Mouse (Mus musculus) testis, postnatal 14 days (tissue): Measurements from ENCODE around the gene Flywch1.
"Not testable (repeated sequence)": the region's sequence is repeated elsewhere in the genome, so short reads cannot be mapped to it uniquely, and the experiment has no call there.

Experiments
- DNase-seq: peaks from one replicate; pipeline ENCODE4 v3.0.0; 2021; ENCODE audit warnings: low spot score

Flywch1 gene

DNA sequence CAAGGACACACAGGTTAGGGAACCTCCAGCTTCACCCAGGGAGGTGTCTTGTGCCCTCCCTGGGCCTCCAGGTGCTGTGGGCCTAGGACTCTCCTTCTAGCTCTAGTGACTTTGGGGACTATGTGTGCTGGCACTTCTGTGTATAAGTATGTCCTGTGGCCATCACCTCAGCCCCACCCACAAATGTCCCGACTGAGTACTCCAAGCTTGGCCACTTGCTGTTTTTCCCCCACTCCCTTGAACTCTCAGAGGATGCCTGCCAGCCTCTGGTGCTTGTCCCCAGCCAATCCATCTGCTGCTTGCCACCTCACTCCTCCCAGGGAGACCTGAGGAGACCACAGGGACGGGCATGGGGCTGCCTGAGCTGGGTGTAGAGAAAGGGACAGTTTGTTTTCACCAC is 7.0 kb upstream of the Flywch1 start:
- no peak for DNase-seq

DNA sequence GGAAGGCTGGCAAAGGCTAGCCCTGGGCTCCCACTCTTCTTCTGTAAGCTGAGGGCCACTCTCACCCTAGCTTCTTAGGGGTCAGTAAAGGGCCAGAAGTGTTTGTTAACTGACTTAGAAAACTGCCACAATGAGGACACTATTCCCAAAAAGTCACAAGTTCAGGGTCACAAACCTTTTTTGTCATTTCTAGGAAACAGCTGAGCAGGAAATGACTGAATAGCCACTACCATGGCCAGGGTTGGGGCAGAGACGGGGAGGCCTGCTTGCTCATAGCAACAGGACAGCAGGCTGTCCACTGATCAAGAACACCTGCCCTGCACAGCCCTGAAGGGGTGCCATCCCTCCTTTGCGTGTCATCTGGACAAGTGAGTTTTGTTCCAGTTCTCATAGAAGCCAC is 5.7 kb upstream of the Flywch1 start:
- DNase-seq: no peak

DNA sequence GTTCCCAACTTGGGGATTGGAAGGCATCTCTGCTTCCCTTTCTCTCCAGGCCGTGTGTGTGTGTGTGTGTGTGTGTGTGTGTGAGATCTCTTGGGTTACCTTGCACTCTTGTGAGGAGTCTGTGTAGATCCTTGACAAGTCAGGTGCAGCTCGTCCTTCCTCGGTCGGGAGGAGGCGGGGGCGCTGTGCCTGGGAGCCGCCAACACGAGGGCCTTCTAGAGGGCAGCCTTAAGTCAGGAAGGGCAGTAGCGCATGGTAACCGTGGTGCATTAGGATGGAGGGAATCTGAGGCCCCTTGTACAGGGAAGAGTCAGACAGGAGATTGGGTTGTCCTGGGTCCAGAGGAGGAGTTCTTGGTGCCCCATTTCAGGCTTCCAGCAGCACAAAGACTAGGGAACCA is 4.8 kb upstream of the Flywch1 start:
- no peak for DNase-seq

DNA sequence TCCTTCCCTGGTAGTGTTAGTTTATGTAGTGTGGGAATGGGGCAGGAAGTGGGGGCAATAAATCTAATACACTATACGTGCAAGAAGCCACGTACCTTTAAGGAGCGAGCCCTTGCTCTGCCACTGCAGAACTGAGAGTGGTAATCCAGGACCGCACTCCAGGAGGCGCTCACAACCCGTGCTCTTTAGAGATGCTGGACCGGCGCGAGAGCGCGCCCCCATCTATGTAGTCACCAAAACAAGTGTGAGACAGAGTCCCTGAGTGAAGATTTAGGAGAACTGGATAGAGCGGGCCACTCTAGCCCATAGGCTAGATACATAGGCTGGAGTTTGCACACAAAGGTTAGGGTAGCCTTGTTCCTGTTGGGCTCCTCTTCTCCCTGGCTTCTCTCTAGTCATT is 2.7 kb upstream of the Flywch1 start:
- DNase-seq: peak; percentile 60

DNA sequence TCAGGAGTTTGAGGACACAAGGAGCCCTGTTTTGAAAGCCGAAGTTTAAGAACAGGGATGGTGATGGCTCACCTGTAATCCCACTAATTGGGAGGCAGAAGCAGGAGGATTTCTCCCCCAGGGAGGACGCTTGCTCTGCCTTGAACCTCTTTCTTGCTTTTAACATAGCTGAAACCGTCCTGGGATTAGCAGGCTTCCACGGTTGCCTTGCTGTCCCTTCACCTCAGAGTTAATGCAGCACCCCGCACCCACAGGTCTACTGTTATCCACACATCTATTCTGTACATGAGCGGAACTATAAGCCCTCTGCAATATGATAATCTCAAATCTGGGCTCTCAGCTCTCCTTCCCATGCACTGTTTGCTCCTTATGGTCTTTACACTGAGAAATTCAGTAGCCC is 2.3 kb upstream of the Flywch1 start:
- no peak for DNase-seq

DNA sequence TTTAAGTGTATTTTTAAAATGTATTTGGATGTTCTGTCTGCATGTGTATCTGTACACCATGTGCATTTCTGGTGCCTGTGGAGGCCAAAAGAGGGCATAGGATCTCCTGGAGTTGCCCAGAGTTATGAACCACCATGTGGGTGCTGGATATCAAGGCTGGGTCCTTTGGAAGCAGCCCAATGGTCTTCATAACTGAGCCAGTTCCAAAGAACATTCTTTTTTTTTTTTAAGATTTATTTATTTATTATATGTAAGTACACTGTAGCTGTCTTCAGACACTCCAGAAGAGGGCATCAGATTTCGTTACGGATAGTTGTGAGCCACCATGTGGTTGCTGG is 786 bp upstream of the Flywch1 start:
- DNase-seq: not testable (repeated sequence)

DNA sequence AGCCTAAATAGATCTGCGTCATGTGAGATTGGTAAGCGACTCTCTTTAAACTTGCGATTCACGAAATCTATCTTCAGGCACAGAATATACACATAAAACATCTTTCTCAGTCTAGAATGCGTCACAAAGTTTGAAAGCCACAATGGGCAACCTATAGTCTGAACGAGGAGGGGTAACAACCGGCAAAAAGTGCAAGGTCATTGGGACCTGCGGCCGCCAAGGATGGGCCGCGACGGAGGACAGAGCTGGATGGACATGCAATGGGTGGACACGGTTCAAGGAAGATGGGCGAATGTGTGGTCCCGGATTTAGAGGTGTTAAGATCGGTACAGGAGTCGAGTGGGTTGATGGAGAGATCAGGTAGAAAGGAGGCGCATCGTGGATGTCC is 512 bp downstream of the Flywch1 start:
- no peak for DNase-seq

DNA sequence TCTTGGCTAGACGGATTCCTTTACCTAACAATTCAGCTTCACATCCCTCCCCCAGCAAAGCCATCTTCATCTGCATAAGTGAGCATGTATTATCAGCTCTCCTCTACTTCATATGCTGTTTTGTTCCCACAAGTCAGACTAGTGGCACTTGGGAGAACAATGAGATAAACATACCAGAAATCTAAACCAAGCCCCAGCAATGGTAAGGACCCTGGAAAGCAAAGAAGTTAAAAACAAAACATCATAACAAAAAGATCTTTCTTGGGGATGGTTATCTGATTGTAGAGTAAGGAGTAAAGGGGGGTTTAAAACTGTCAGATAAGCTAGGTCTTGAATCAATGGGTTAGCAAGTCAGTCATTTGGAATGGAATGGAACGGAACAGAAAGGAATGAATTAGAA is 909 bp downstream of the Flywch1 start:
- DNase-seq: no peak

DNA sequence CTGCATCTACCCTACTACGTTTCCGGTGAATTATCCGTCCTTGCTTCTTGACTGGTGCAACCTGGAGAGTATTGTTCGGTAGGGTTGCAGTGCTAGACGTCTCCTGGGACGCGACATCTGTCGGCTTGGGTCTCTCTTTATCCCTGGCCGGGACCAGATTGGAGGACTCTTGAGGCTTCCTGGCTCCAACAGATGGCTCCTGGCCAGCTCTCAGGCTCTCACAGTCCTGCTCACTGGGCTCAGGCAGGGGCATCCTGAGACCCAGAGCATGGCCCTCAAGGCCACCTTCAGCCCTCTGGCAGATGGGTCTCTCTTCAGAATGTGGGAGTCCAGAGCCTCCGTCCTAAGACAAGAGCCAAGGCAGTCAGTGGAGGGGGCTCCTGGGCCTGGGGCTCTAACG is 8.4 kb downstream of the Flywch1 start:
- no peak for DNase-seq

DNA sequence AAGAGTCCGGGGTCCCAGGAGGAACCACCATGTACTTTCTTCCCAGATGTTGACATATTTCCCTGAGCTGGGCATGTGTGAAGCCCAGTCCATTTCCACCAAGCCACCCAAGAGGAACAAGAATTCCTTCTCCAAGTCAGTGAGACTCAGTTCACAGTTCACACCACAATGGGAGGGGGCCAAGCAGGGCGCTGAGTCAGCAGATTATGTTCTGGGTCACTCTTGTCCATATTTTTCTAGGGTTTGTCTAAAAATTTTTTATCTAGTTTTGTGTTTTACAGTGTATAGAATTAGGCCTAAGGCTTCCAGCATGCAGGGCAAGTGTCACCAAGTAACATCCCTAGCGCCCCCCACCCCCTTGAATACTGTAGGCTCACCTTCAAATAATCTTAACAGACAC is 10.2 kb downstream of the Flywch1 start:
- DNase-seq: no peak

DNA sequence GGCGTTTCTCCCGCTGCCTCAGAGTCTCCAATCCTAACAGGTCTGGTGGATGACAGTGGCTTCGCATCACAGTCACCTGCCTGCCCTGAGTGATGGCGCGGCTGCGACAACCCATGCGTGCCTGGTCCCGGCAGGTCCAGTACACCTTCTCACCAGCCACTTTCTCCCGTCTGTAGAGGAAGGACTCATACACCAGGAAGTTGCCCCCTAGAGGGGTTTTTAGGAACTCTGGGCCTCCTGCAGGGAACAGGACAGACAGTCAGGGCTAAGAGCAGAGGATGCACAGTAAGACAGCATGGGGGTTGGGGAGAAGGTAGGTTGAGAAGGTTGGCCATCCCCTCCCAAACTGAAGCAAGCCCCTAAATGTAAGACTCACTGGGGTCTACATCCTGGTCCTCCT is 11.2 kb downstream of the Flywch1 start:
- no peak for DNase-seq

DNA sequence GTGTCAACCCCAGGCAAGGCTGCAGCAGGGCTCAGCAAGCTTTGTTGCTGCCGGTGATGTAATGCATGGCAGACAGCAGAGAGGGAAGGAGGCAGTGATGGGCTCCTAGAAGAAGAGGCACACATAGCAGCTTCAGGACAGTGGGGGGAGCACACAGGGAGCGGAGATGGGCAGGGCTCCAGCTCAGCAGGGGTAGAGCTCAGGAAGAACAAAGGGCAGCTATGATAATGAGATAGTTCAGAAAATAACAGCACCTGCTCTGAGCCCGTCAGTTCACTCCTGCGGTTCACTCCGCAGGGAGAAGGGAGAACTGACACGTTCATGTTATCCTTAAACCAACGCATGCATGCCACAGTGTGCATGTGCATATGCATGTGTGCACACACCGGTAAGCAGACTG is 12.6 kb downstream of the Flywch1 start:
- no peak for DNase-seq

DNA sequence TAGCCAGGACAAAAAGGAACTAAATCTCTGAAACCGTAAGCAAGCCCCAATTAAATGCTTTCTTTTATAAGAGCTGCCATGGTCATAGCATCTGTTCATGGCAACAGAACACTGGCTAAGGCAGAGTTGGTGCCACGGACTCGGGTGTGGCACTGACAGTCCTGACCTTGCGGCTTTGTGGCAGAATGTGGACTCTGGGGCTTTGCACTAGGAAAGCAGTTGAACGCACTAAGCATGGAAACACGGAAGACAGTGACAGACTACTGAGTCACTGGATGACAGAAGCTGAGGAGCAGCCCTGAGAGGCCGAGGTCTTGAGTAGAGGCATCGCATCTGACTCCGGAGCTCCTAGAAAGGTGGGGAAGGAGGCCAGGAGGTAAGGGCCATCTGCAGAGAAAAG is 13.8 kb downstream of the Flywch1 start:
- DNase-seq: no peak

DNA sequence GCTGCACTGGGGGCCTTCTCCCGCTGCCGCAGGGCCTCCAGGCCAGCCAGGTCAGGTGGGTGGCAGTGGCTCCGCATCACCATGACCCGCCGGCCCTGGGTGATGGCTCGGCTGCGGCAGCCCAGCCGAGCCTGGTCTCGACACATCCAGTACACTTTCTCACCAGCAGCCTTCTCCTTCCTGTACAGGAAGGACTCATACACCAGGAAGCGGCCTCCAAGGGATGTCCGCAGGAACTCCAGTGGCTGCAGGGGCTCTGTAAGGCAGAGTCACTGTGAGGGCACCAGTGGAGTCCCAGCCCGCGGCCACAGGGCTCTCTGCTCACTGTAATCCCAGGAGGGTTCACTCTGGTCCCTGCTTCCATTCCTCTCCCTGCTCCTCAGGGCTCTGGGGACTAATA is 15.7 kb downstream of the Flywch1 start:
- DNase-seq: no peak

DNA sequence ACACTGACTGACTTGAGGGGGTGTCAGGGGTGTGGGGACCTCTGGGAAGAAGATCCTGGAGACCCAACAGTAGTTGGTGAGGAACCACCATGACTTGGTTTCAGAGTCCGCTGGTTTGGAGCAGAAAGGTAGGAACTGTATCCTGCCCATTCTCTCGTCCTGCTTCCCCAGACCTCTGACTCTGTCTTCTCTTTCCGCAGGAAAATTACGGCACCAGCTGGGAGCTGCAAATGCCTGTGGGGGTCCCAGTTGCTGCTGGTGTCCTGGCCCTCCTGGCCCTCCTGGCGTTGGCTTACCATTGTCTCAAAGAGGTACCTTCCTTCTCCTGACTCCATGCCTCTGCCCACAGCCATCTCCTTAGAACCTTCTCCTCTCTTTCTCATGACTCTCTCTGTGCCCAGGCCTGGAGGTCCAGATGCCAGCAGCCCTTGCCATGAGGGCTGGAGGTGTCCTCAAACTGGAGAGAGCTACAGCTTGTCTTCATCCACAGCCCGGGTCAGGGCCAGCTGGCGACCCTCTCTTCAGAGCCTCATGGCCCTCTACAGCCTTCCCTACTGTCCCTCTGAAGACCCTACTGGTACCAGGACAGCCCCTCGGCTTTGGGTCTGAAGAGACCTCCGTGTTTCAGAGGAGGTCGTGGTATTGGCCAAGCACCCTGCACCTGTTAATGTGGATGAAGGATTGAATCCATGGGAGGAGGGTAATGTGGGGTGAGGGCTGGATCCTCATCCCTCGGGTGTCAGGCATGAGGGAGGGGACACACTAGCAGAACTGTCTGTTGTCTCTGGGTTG is 21.8 kb downstream of the Flywch1 start:
- DNase-seq: no peak

DNA sequence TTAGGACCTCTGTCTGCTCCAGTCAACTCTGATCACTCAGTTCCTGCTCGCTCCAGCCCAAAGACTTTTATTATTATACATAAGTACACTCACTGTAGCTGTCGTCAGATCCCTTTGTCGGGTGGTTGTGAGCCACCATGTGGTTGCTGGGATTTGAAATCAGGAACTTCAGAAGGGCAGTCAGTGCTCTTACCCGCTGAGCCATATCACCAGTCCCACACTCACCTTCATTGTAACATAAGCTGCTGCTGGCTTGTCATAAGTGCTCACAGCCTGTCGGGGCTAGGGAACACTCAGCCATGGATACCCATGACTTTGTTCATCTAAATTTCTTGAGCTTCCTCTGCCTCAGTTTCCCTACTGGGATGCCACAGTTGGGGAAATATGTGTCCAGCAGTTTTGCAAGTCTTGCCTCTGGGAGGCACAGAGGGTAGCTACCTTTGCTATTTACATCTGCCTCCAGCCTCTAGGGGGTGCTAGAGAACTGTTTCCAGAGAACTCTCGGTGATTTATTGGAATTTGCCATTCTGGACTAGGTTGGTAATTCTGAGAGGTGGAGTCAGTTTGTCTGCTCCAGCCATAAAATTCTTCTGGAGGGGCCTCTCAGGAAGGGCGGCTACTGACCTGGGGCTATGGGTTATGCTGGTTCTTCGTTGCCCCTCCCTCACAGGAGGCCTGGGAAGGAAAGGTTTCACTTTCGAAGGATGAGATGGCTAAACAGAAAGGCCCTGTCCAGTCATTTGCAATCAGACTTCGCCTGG is 22.6 kb downstream of the Flywch1 start:
- no peak for DNase-seq

DNA sequence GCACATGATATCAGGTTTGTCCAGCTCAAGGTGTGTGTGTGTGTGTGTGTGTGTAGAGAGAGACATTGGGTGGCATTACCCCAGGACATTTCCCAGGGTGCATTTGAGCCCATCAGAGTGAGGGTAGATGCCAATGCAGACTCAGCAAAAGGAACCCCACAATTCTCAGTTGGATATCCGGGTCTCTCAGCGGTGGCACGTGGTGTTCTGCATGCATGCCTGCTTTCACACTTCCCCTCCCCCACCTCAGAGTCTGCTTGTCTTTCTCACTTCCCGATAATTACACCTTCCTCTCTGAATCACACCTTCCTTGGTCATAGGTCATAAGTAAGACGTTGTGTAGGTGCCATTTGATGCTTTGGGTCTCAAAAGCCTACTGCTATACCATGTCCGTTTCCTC is 23.4 kb downstream of the Flywch1 start:
- DNase-seq: no peak

DNA sequence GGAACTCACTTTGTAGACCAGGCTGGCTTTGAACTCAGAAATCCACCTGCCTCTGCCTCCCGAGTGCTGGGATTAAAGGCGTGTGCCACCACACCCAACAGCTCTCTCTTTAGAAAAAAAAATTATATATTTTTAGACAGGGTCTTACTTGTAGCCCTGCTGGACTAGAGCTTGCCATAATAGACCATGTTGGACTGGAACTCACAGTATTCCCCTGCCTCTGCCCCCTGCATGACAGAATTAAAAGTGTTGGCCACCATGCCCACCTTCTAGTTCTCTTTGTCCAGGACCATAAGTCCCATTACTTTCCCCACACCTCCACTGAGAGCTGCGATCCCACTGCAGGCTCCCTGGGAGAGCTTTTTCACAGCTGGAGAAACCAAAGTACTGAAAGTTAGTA is 23.9 kb downstream of the Flywch1 start:
- DNase-seq: no peak

DNA sequence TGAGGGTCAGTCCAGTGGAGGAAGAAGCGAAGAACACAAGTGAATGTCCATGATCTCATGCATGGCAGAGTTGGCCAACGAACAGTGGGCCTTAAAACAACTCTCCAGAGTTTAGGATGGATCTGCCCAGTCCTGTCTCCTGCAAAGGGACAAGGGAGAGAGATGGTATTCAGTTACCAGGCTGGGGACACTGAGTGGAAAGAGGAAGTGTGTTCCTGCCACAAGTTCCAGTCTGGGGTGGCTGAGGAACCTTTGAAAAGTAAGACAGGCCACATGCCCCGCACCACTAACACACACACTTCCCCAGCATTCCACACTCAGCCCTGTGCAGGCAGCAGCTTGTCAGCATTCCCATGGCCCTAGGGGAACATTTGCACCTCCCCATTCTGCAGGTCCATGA is 24.6 kb downstream of the Flywch1 start:
- DNase-seq: no peak

DNA sequence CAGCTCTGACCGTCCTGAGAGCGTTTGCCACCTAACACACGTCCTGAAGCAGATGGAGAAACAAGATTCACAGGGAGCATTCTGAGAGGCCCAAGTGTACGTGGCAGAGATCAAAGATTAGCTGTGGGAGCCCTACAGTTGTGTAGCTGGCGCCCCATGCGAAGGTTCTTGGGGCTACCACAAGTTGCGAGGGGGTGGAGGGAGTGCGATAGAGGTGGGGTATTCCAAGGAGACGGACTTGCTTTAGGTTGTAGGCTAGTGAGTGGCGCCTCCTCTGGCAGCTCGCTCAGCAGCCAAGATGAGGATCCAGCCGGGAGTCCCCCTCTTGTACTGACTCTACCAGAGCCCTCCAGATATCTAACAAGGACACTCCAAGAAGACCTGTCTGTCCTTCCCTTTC is 25.1 kb downstream of the Flywch1 start:
- no peak for DNase-seq

DNA sequence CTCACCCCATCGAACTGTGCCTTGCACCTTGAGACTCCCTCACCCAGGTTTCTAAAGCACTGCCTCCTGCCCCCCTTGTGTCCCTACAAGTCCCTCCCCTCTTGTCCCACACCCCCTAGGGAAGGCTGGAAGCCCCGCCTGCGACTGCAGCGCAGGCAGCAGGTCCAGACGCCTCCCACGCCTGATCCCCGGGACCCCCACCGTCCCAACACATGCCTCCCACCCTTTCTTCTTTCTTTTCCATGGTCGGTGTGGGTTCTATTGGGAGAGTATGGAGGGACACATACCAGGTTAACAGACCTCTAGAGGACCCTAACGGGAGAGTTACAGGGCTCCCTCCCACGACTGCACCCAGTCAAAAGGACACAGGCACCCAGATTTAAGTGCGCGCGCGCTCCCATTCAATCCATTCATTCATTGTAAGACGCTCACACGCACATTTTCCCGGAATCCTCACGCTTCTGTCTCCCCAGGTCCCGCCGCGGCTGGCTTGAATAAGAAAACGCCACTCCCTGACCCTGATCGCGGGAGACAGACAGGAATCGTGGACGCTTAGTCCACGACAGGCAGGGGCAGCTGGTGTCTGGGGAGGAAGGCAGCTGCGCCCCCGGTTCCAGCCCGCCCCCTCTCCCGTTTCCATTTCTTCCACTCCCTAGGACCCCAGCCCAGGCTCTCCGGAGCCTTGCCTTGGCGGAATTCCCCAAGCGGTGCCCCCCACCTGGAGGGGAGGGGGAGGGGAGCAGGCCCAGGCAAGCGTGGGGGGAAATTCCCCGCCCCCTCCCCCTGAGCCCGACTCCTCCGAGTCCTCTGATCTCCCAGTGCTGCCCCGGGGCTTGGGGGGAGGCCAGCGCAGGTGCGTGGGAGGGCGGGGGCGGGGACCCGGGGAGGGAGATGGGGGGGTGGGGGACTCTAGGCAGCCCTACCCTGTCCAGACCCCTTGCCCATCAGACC is 25.8 kb downstream of the Flywch1 start, which contains the start of gene Kremen2:
Kremen2 (minus strand) TSS at position 533 of the 951 bp plus-strand sequence.
- no peak for DNase-seq

DNA sequence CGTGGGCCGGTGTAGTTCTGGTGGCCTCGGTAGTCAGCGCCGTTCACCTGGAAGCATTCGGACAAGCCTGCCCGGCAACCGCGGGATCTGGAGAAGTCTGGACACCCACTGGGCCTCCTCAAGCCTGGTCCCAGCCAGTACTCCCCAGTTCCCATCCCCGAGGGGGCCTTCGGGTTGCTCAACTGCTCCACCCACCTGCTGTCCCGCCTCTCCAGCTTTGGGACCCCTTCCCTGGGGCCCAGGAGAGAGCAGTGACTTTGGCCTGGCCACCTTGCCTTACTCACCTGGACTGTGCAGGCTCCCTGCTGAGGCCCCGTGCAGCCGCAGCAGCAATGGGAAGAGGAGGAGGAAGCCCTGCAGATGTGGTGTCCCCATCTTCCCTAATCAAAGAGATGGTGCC is 26.8 kb downstream of the Flywch1 start:
- no peak for DNase-seq

DNA sequence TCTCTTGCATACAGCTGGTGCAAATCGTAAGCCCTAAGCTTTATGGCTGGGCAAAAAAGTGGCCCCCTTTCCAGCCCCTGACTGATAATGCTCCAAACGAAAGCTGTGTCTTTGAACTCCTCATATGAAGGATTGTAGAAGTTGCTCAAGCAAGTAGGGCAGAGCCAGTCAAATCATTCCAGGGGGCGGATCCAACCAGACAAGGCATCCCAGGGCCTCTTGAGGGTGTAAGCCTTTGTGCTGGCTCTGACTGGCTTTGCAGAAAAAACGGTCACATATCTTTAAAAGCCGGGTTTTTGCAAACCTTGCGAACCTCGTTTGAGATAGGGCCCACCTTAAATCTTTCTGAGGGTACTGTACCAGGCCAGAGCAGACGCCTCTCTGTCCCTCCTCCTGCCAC is 27.3 kb downstream of the Flywch1 start:
- DNase-seq: no peak
